Mouse (Mus musculus) kidney, adult 2 months (tissue): Measurements from ENCODE around the gene Dmrtc2. TPM values are rescaled to one million over a fixed set of nuclear protein-coding genes. Genes with fewer than 3 reads are reported as not detected.
"Not testable (repeated sequence)": the region's sequence is repeated elsewhere in the genome, so short reads cannot be mapped to it uniquely, and the experiment has no call there.

Experiments
- DNase-seq: peaks from one replicate; pipeline ENCODE4 v3.0.0; 2021
- H3K27ac ChIP-seq: fragments of 200-500 bp; 2 replicates; pipeline ENCODE4 v1.5.1; 2012; ENCODE audit warnings: low read depth, low read length, control low read depth, inconsistent platforms; ENCODE audit not compliant: insufficient read depth
- H3K27me3 ChIP-seq: fragments of 200-500 bp; replicated peaks from 2 replicates; pipeline ENCODE4 v1.6.1; 2012; ENCODE audit warnings: mild to moderate bottlenecking, moderate library complexity, low read length, inconsistent platforms; ENCODE audit not compliant: control insufficient read depth, insufficient read depth
- H3K36me3 ChIP-seq: fragments of 200-500 bp; 2 replicates; pipeline ENCODE4 v1.6.1; 2012; ENCODE audit warnings: mild to moderate bottlenecking, moderate library complexity, low read length, inconsistent platforms; ENCODE audit not compliant: control insufficient read depth, insufficient read depth
- H3K4me1 ChIP-seq: fragments of 200-500 bp; 2 replicates; pipeline ENCODE4 v1.6.1; 2011; ENCODE audit warnings: low read length; ENCODE audit not compliant: control insufficient read depth, insufficient read depth
- H3K4me3 ChIP-seq: fragments of 200-500 bp; 2 replicates; pipeline ENCODE4 v1.5.1; 2011; ENCODE audit warnings: mild to moderate bottlenecking, low read depth, low read length, control low read depth; ENCODE audit not compliant: insufficient read depth
- CTCF ChIP-seq: fragments of 200-500 bp; conservative IDR thresholded peaks from 2 replicates; pipeline ENCODE4 v1.5.1; 2011; ENCODE audit warnings: low read depth, mild to moderate bottlenecking, control low read depth, low read length, moderate library complexity, mixed read lengths; ENCODE audit not compliant: insufficient read depth, insufficient read length
- POLR2A ChIP-seq: fragments of 200-500 bp; IDR thresholded peaks from one replicate; pipeline ENCODE4 v1.6.1; 2011; ENCODE audit warnings: low read depth, low read length, control low read depth
- WGBS: fragments of 180-500 bp; shearing (Covaris S2); methylation state at CpG from one replicate; pipeline ENCODE4 v1.1.7; 2018; 5-methylcytosine and 5-hydroxymethylcytosine counted together
- polyA plus RNA-seq: library from polyadenylated mRNA; depleted of rRNA; stranded (reverse); fragments of >200 nt; gene quantifications from 2 replicates; pipeline ENCODE4 v1.2.3, GENCODE M21; 2012

Gene Dmrtc2
- polyA plus RNA-seq, 1 experiment, result not detected

DNA sequence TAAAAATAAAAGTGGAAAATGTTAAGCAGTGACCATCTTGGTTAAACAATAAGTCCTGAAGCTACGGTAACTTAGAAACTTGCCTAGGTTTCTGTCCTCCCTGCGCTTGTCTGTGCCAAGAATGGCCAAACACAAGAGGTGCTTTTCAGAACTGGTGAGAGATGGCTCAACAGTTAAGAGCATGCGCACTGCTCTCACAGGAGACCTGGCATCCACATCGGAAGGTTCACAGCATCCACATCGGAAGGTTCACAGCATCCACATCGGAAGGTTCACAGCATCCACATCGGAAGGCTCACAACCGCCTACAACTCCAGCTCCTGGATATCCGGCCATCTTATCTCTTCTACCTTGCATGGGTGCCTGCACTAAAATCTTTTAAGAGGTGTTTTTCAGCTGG, 24.7 kb upstream of the Dmrtc2 start:
- Histone ChIP-seq H3K36me3 (no peaks in the 10 kb centered on the region), H3K27ac (no peak overlapping the region), H3K27me3 (no peaks in the 10 kb centered on the region), H3K4me3 (no peak overlapping the region), H3K4me1 (no peaks in the 10 kb centered on the region)
- DNase-seq, result no peak
- TF ChIP-seq CTCF (no peak), POLR2A (no peak)
- 81% methylated on average over 9 of the region's 9 CpGs for WGBS

DNA sequence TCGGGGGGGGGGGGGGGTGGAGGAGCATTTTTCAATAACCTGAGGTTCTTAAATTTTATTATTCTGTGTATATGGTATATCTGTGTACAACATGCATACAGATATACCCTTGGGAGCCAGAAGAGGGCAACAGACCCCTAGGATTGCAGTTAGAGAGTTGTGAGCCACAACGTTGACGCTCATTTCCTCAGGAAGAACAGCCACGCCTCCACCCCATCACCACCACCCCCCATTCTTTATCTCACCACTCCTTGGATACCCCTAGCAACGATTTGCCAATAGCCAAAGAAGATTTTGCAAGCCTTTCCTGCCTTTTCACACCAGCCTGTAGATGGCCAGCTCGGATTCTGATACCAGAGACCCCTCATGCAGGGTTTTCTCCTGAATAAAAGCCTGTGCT, 24.1 kb upstream of the Dmrtc2 start:
- no peak overlapping the region for H3K27ac ChIP-seq
- H3K27me3 ChIP-seq, result no peaks in the 10 kb centered on the region
- 13% methylated on average over 6 of the region's 6 CpGs for WGBS
- no peak overlapping the region for H3K4me3 ChIP-seq
- TF ChIP-seq POLR2A (no peak), CTCF (0 out of 2 replicates have a peak, but pooled peaks have one; percentile 7)
- H3K4me1 ChIP-seq, result peaks cover under 1% of the 10 kb centered on the region; the same call in 1 of the 2 replicates
- DNase-seq, result no peak
- H3K36me3 ChIP-seq, result no peaks in the 10 kb centered on the region

DNA sequence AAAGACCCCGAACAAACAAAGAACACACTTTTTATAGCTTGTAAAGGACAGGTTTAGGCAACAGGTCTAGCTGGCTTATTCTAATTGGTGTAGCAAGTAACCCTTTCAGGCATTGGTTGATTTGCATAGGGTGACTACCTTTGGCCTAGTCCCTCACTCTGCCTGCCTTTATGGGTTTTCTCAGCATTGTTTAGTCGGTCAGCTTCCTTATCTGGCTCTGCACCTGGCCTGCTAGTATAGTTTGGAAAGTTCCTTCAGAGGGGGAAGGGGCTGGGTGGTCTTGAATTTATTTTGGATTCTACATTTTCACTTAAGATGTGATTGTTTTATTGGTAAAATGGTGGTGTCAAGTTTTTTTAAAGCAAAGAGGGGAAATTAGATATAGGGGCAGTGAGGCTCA, 23.3 kb upstream of the Dmrtc2 start:
- WGBS, result 17% methylated on average over 2 of the region's 2 CpGs
- H3K27me3 ChIP-seq, H3K36me3 ChIP-seq, H3K4me1 ChIP-seq, H3K27ac ChIP-seq, H3K4me3 ChIP-seq, DNase-seq: not testable (repeated sequence)

DNA sequence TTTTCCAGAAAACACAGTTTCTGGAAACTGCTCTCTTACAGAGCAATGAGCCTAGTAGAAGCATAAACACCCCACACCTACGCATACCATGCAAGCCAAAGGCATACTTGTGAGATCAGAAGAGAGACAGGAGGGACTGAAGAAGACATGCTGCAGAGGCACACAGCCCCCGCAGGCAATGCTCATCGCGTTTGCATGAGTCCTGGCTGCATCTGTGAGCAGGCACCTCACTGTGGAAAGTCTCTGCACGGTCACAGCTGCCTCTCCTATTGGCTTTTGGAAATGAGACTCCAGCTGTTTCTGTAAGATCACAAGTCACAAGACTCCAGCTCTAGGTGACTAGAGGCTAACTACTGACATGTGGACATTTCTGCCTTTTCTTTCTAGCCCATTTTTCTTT, 19.7 kb upstream of the Dmrtc2 start:
- no peak overlapping the region for H3K4me3 ChIP-seq
- TF ChIP-seq CTCF (no peak), POLR2A (no peak)
- H3K27ac ChIP-seq, result no peak overlapping the region
- H3K36me3 ChIP-seq, result no peaks in the 10 kb centered on the region
- 28% methylated on average over 5 of the region's 5 CpGs for WGBS
- H3K4me1 ChIP-seq, result peaks cover 2% of the 10 kb centered on the region; the same call in 1 of the 2 replicates
- no peak for DNase-seq
- no peaks in the 10 kb centered on the region for H3K27me3 ChIP-seq

DNA sequence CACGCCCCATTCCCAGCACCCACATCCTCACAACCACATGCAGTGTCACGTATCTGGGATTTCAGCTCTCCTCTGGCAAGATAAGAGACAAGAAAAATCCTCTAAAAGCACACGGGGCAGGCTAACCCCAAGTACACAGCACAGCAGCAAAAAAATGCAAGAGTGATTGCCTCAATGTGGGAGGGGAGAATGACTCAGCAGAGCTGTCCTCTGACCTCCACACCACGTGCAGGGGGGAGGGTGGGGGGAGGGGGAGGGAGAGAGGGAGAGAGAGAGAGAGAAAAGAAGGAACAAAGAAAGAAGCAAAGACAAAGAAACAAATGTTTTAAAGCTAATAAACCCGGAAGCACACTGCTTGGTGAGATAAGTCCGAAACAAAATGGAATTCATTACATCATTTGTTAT, 19.0 kb upstream of the Dmrtc2 start:
- no peak overlapping the region for H3K4me3 ChIP-seq
- H3K27me3 ChIP-seq, result no peaks in the 10 kb centered on the region
- TF ChIP-seq CTCF (no peak), POLR2A (no peak)
- no peak overlapping the region for H3K27ac ChIP-seq
- H3K4me1 ChIP-seq, result peaks cover 2% of the 10 kb centered on the region; the same call in 1 of the 2 replicates
- no peaks in the 10 kb centered on the region for H3K36me3 ChIP-seq
- DNase-seq, result no peak
- WGBS, result 36% methylated on average over 6 of the region's 6 CpGs

DNA sequence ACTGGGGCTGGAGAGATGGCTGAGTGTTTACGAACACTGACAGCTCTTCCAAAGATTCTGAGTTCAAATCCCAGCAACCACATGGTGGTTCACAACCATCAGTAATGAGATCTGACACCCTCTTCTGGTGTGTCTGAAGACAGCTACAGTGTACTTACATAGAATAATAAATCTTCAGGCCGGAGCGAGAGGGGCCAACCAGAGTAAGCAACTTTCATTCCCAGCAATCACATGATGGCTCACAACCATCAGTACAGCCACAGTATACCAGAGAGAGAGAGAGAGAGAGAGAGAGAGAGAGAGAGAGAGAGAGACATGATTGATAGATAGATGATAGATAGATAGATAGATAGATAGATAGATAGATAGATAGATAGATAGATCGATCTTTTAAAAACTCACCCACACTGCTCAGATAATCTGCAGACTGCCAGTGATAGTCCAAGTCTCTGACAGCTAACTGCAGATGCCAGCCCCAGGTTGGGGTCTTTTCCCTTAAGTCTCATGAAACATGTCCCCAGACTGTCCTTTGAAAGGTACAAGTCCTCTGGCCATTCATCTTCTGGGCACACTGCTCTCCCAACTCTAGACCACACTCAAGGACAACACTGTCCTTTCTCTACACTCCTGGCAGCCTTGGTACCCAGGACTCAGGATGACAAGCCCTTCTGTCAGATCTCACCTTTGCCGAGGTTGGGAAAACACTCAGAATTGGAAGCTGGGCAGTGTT, 18.1 kb upstream of the Dmrtc2 start:
- WGBS, result 76% methylated on average over 5 of the region's 5 CpGs
- no peak for DNase-seq
- Histone ChIP-seq H3K36me3 (no peaks in the 10 kb centered on the region), H3K27me3 (no peaks in the 10 kb centered on the region), H3K27ac (no peak overlapping the region), H3K4me1 (peaks cover 2% of the 10 kb centered on the region; the same call in 1 of the 2 replicates), H3K4me3 (no peak overlapping the region)
- TF ChIP-seq POLR2A (no peak), CTCF (no peak)

DNA sequence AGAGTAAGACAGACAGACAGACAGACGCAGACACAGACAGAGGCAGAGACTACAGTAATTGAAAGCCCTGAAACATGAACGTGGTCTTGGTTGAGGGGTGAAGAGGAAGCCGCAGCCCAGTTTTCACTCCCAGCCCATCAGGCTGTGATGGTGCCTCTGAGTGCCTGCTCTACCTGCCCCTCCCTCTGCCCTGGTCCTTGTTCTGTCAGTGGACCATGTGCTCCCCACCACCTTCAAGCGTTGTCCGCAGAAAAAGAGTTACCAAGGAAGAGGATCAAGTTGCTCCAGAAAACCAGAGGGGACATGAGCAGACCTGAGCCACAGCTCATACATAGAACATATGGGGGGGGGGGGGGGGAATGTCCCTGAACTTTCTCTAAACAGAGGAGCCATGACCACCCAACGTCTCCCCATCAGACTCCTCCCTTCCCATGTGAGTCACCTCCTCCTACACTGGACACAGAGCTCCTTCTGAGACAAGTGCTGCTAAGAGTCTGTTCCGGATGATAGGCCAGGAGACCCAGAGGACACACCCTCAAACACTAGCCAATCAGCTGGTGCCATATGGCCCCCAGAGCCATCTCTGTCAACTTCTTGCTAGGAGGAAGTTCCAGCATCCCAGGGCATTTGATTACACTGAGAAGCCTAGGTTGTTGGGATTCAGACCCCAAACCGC, 17.2 kb upstream of the Dmrtc2 start:
- Histone ChIP-seq H3K27me3 (no peaks in the 10 kb centered on the region), H3K36me3 (no peaks in the 10 kb centered on the region), H3K4me1 (peaks cover 2% of the 10 kb centered on the region; the same call in 1 of the 2 replicates), H3K27ac (no peak overlapping the region), H3K4me3 (no peak overlapping the region)
- WGBS, result 58% methylated on average over 8 of the region's 8 CpGs
- DNase-seq, result no peak
- TF ChIP-seq CTCF (no peak), POLR2A (no peak)
